Mouse (Mus musculus) small intestine, adult 10 weeks (tissue): ENCODE data around the gene Snx10. TPM values are rescaled to one million over a fixed set of nuclear protein-coding genes. Genes with fewer than 3 reads are reported as not detected.

Experiments
- polyA plus RNA-seq: library from polyadenylated mRNA; stranded (reverse); fragments of 350-450 nt; fragmentation: Illumina TruSeq; extraction: RNeasy Lipid Tissue Mini Kit (QIAGEN cat#74804); gene quantifications from one replicate; pipeline ENCODE4 v1.2.3, GENCODE M21; 2014; ENCODE audit warnings: low replicate concordance

Snx10 gene
- polyA plus RNA-seq, result 26.7 TPM

GRCm38 (mm10) chr6:51523807-51524320 lies at the start of gene Snx10:
Gene Snx10, plus strand, starts transcription at chr6:51523901.

Other genes with a start within 250 kb of the Snx10 start
- gene Nfe2l3, start 91.2 kb upstream of the Snx10 start, polyA plus RNA-seq, result 0.63 TPM
- 2,911 TPM for gene Hnrnpa2b1, start 54.0 kb upstream of the Snx10 start, polyA plus RNA-seq
- 211 TPM for gene Cbx3, start 53.5 kb upstream of the Snx10 start, polyA plus RNA-seq